ENCODE assay signal across 9 mouse cellular contexts in the genomic region with DNA sequence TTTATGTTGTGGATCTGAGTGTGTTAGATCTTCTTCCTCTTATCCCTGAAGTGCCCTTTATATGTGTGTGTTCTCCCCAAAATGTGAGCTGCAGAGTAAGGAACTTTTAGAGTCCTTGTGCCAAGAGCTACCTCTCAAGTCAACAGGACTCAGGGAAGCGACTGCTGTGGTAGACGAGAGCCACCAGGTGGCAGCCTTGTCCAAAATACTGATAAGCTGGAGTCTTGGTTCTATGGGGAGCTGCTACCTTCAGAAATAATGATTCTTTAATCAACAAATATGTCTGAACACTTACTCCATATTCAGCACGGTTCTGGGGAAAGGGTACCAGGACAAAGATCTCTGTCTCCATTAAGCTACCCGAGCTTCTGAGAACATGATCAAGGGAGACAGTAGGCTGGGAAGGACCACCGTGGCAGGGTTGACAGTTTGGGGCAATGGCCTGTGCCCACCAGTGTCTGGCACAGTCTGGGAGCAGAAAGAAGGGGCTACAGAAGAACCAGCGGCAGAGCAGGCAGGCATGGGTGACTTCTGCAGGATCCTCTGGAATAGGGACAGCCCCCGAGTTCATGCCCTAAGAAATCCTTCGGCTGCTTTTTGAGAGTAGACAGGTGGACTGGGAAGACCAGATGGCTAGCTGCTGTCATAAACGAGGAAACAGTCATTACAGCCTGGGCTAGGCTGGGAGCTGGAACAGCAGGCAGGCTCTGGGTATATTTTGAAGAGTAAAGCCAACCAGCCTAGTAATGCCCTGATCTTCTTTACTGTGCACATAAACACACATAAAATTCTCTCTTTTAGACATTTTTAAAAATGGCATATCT.
DNase-seq lines count a peak whose midpoint lies in the region; ATAC-seq and TF ChIP-seq lines count a peak whose summit lies in the region.
"Had no signal": no experiment of that assay in that cellular context is flagged by ENCODE, and none has a peak within 500 bp of the region (broad histone marks: within the 10 kb centered on the region; RNA-seq: fewer than 3 reads in every experiment).

No protein-coding gene starts in this region.

- 47% methylated on average over 9 of the region's 9 CpGs for WGBS in heart, embryonic 10.5 days

- H3K27me3 ChIP-seq in heart, embryonic 10.5 days (ENCODE audit: insufficient read depth, poor library complexity, severe bottlenecking), result no peaks in the 10 kb centered on the region
- H3K27me3 ChIP-seq: neural tube, embryonic 12.5 days had no signal

- no peaks in the 10 kb centered on the region for H3K36me3 ChIP-seq in heart, embryonic 10.5 days
- H3K36me3 ChIP-seq: neural tube, embryonic 12.5 days had no signal

- peak; percentile 61 for DNase-seq in heart, adult 8-10 months (ENCODE audit: low spot score)
- DNase-seq in heart, embryonic 10.5 days (ENCODE audit: low spot score), result no peak
- peak; percentile 68 for DNase-seq in adrenal gland, adult 2 months
- DNase-seq in embryo, embryonic 10 days (ENCODE audit: low spot score), result peak; percentile 86
- peak; percentile 6 for DNase-seq in gonadal fat pad, adult 2 months (ENCODE audit: low read depth)
- DNase-seq in layer of hippocampus, adult 2 months (ENCODE audit: low spot score in 2 of 2), result peak; percentile 65 to 78
- peak; percentile 22 to 43 for DNase-seq in spleen, postnatal 36 days (ENCODE audit: low spot score in 2 of 2)

- H3K9me3 ChIP-seq in heart, embryonic 10.5 days, result no peaks in the 10 kb centered on the region
- H3K9me3 ChIP-seq: neural tube, embryonic 12.5 days had no signal

- H3K27ac ChIP-seq in heart, embryonic 10.5 days, result no peak overlapping the region
- H3K27ac ChIP-seq in layer of hippocampus, adult 2 months, result peak overlapping the region; percentile 52
- H3K27ac ChIP-seq: neural tube, embryonic 12.5 days had no signal

- H3K4me1 ChIP-seq in heart, embryonic 10.5 days, result peaks cover 8% of the 10 kb centered on the region
- H3K4me1 ChIP-seq: neural tube, embryonic 12.5 days had no signal

- peak; percentile 76 for ATAC-seq in megakaryocyte, adult 5-6 weeks (ENCODE audit: poor library complexity, severe bottlenecking)

- no peak overlapping the region for H3K4me3 ChIP-seq in heart, embryonic 10.5 days
- H3K4me3 ChIP-seq in layer of hippocampus, adult 2 months, result no peak overlapping the region
- H3K4me3 ChIP-seq: neural tube, embryonic 12.5 days had no signal

- TF ChIP-seq CTCF in layer of hippocampus, adult 2 months (conservative IDR thresholded peaks at IDR 0.05), result peak; percentile 93
